Mouse (Mus musculus) testis, adult 2 months (tissue): ENCODE results near the gene Trim59.

Source experiments
- CTCF ChIP-seq: fragments of 200-500 bp; IDR thresholded peaks from 2 replicates; pipeline ENCODE4 v1.5.1; 2012; ENCODE audit warnings: low read depth, mild to moderate bottlenecking, inconsistent platforms, low read length, moderate library complexity; ENCODE audit not compliant: control insufficient read depth, insufficient read depth, insufficient replicate concordance
- POLR2A ChIP-seq: fragments of 200-500 bp; IDR thresholded peaks from 2 replicates; pipeline ENCODE4 v1.6.1; 2012; ENCODE audit warnings: low read depth, mild to moderate bottlenecking, inconsistent platforms, low read length, moderate library complexity; ENCODE audit not compliant: control insufficient read depth

DNA sequence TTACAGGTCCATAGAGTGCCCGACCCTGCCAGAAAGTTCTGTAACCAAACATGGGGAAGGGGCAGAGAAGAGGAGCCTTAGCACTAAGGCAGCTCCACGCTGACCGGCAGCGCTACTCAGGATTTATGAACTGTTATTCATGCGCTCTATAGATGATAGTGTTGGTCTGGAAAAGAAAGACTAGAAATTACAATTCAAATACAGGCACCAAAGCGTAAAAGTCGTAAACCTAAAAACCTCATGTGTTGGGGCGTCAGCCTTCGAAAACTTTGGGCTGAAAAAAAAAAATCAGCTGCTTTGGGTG, 797 bp upstream of the Trim59 start:
- no peak for TF ChIP-seq CTCF
- no peak; the same call in 1 of the 2 replicates for TF ChIP-seq POLR2A
